Mouse (Mus musculus): ENCODE data around the gene Tsga10. TPM values are rescaled to one million over a fixed set of nuclear protein-coding genes. Genes with fewer than 3 reads are reported as not detected.
"Not testable (repeated sequence)": the region's sequence is repeated elsewhere in the genome, so short reads cannot be mapped to it uniquely, and the experiment has no call there.

The Tsga10 gene
- total RNA-seq, 2 experiments from 2014 or later = 4.6 to 5.9 TPM

DNA sequence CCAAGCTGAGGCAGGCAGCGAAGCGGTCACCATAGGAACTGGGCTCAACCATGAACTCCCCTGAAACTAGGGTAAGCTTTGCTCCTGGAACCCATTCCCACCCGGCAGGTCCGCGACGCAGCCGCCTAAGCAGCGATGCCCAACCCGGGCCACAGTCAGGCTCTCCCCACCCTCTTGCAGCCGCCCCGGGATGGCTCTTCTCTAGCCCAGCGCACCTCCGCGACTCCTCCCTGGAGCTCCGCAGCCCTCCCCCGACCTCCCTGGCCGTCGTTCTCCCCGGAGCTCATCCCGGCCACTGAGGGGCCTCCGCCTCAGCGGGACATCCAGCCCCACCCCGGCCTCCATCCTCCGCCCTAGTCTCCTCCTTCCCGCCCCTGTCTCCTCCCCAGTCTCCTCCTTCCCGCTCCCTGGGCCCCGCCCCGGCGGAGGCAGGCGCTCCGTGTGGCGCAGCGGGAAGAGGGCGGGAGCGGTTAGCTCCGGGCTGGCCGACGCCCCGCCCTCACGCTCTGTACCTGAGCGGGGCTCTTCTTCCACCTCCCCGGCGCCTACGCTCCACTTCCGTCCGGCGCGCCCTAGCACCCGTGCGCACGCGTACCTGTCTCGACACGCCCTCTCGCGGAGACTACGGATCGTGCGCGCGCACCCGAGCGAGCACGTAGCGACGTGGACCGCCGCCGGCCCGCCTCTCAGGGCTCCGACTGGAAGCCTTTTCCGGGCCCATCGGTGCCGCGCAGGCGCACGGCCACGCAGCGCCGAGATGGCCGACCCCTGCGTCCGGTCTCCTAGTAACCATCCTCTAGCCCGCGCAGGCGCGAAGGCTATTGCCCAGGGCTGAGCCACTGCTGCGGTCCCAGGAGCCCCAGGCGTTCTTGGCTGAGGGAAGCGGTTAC lies 1.5 kb downstream of the Tsga10 start:
- DNase-seq (ENCODE audit: low spot score in 2 of 2) = peak; percentile 98

DNA sequence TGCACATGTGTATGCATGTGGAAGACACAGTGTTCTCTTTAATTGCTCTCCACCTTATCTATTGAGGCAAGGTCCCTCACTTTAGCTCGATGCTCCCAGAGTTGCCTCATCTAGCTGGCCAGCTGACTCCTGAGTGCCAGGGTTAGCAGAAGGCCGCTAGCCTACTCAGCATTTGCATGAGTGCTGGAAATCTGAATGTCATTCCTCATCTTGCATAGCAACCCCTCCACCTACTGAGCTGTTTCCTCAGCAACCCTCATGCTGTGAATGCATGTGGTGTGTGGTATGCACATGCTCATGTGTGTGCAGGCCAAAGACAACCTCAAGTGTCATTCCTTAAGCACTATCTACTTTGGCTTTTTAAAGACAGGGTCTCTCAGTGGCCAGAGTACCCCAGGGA lies 15.5 kb downstream of the Tsga10 start:
- no peak for DNase-seq (ENCODE audit: low spot score in 2 of 2)

DNA sequence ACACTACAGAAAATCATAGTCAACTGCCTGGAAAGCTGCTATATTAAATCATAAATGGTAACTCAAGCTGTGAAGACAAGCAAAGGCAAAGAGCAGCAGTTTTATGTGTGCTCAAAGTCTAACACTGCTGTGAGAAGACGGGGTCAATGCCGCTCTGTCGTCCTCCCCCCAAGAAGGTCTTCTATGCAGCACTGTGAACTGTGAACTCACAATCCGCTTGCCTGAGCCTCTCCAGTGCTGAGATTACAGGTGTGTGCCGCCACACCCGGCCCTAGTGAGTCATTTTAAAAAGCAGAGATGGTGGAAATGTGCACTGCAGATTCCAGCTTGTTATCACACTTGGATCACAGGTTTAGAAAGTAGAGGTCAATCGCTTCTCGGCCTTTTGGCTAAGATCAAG lies 19.4 kb downstream of the Tsga10 start:
- DNase-seq (ENCODE audit: low spot score in 2 of 2) = no peak

DNA sequence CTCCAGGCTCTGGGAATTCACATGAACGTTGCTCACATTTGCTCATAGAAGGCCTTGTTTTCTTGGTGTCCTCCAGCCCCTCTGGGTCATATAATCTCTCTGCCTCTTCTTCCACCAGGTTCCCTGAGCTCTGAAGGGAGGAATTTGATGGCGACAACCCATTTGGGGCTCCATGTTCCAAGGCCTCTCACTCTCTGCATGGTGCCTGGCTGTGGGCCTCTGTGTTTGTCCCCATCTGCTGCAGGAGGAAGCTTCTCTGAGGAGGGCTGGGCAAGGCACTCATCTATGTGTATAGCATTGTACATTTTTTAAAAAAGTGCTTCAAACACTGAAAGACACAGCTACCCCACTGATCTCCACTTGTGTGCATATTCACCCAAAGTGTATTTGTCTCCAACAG lies 34.5 kb downstream of the Tsga10 start:
- DNase-seq (ENCODE audit: low spot score in 2 of 2) = no peak

DNA sequence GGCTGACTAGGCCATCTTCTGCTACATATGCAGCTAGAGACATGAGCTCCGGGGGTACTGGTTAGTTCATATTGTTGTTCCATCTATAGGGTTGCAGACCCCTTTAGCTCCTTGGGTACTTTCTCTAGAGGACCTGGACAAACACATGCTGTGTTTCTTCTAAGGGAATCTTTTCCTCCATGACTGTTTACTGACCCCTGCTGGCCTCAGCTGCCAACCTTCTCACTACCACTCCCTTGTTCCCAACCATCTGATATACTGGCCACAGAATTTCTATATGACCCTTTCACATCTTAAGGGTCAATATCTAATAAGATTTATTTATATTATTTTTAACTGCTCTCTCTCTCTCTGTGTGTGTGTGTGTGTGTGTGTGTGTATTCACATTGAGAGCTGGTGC lies 63.9 kb downstream of the Tsga10 start:
- DNase-seq (ENCODE audit: low spot score in 2 of 2) = not testable (repeated sequence)

DNA sequence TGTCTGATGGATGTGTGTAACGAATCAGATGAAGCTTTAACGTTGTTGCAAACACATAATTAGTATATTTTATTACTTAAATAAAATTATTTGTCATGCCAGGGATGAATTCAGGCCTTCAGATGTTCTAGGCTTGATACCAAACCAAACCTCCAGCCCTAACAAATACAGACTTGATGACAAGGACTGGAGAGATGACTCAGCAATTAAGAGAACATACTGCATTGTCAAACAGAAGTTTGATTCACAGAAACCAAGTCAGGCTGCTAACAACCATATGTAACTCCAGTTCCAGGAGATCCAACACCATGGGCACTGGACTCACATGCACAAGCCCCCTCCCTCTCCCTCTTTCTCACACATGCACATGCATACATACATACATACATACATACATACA lies 65.9 kb downstream of the Tsga10 start:
- DNase-seq (ENCODE audit: low spot score in 2 of 2) = no peak

GRCm38 (mm10) chr1:37799505-37799904 lies 66.7 kb downstream of the Tsga10 start:
- DNase-seq (ENCODE audit: low spot score in 2 of 2) = no peak

DNA sequence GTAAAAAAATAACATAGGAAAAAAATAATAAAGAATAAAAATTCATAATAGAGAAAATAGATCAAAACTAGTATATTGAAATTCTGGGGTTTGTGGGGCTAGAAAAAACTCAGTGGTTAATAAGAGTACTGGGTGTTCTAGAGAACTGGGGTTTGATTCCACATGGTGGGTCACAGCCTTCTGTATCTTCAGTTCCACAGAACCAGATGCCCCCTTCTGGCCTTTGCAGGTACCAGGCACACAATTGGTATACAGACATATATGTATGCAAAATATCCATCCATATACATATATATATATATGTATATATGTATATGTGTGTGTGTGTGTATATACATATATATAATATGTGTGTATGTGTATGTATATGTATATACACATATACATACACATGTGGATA lies 106.8 kb downstream of the Tsga10 start:
- DNase-seq (ENCODE audit: low spot score in 2 of 2) = no peak

DNA sequence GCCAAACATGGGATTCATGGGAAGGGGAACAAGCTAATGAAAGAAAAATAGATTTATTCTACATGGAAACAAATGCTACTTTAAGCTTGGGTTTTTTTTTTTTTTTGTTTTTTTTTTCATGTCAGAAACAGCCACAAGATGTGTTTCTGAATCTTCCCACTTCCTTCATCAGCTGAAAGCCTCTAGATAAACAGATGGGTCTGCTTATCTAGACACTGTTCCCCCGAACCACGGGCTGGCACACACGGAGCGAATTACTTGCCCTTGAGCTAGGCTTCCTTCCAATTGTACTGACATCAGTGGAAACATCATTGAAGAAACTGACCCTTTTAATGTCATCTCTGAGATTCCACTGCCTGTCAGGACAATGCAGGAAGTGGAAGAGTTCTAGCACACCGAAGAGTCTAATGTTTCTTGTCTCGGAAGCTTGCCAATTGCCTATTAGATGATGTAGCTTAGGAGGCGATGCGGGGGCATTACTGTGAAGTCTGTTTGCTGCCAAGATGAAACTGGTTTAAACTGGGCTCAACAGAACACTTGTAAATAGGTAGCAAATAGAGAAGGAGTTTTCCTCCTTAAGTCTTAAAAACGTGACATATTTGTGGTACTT lies 121.5 kb downstream of the Tsga10 start:
- no peak for DNase-seq (ENCODE audit: low spot score in 2 of 2)

DNA sequence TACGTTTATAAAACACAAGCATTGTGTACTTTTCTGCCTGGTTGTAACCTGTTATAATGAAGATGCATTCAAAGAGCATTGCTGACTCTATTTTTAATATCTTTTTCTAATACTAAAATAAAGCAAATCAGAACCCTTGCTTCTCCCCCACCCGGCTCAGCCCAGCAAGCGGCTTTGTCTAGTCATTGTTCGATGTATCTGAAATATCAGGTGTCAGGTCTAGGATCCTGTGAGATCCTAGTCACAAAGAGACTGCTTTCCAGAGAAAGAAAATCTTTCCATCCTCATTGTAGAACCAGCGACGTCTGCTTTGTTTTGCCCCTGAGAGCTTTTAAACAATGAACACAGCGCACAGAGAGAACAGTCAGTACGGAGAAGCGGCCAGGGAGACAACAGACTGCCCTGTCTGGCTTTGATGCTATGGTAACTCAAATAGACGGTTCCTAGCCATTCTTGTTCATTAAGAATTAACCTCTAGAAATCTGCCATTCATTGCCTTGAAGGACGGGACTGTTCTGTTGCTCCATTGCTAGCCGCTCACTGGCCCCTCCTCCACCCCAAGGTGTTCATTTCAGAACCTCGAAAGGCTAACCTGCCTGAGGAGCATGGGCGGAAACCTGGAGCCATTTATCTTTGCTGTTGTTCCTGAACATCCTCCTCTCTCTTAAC lies 123.5 kb downstream of the Tsga10 start:
- no peak for DNase-seq (ENCODE audit: low spot score in 2 of 2)

DNA sequence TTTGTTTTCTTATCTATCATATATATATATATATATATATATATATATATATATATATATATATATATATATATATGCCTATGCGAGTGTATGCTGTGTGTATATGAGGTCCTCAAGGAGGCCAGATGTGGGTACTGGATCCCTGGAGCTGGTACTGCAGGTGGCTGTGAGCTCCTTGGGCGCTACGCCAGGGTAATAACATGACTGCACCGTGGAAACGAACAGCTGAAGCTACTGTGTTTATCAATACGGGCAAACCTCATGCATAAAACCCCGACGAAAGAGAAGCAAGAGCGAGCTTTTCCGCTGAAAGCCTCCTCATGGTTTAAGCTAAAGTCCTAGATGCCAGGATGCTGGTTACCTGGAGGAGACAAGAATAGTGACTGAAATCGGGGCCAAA lies 124.1 kb downstream of the Tsga10 start:
- no peak for DNase-seq (ENCODE audit: low spot score in 2 of 2)

GRCm38 (mm10) chr1:37740161-37740802 lies 125.9 kb downstream of the Tsga10 start:
- no peak for DNase-seq (ENCODE audit: low spot score in 2 of 2)

DNA sequence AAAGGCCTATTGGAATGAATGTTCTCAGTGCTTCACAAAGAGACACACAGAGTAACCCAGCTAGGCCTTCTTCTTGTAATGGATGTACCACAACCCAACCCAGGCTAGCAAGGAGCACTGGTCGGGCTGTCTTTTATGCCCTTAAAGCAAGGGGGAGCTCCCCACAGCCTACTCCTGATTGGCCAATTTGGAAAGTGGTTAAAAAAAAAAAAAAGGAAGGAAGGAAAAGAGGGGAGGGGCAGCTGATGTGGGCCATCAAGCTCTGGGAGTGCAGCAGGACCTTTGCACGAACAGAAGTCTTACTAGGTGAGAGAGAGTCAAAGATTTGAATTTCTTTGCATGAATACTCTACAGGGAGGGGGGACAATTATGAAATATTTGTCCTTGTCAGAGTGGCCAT lies 127.3 kb downstream of the Tsga10 start:
- DNase-seq (ENCODE audit: low spot score in 2 of 2) = no peak

GRCm38 (mm10) chr1:37737045-37737444 lies 129.2 kb downstream of the Tsga10 start:
- DNase-seq (ENCODE audit: low spot score in 2 of 2) = no peak

- DNase-seq (ENCODE audit: low spot score in 2 of 2) = no peak
Observed at GRCm38 (mm10) chr1:37735932-37736331, 130.3 kb downstream of the Tsga10 start.

- DNase-seq (ENCODE audit: low spot score in 2 of 2) = no peak
Observed at GRCm38 (mm10) chr1:37734841-37735240, 131.4 kb downstream of the Tsga10 start.

GRCm38 (mm10) chr1:37729353-37729752 lies 136.9 kb downstream of the Tsga10 start:
- DNase-seq (ENCODE audit: low spot score in 2 of 2) = no peak

DNA sequence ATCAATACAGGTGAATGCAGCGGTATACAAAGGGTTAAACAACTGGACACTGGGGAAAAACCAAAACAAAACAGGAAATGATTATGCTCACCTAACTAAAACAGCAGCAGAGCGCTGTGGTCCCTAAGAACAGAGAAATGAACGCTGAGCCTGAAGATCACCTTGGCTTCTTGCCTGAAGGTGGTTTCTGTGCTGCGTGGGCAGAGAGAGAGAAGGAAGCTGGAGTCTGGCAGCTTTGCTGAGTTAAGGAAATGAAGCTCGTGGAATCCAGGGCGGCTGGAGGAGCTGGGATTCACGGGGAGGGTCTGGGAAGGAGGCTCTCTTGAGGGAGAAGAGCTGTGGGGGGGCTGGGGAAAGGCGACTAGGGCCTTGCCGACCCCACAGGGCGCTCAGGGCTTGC lies 138.2 kb downstream of the Tsga10 start:
- no peak for DNase-seq (ENCODE audit: low spot score in 2 of 2)

DNA sequence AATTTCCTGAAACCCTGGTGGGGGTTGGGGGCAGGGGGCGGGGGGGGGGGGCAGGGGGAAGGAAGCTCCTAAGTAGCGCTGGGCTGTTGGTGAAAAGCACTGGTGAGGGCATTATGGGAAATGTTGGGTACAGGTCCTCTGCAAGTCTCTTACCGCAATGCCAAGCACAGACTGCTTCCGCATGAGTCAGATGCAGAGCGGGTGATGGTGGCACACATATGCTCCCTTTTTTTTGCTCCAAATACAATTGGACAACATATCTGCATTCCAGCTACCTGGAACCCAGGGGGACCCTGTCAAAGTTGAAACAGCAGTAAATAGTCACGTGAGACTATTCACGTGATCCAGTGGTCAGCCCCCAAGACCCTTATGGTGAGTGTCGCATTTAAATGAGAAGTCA lies 139.0 kb downstream of the Tsga10 start:
- no peak for DNase-seq (ENCODE audit: low spot score in 2 of 2)

DNA sequence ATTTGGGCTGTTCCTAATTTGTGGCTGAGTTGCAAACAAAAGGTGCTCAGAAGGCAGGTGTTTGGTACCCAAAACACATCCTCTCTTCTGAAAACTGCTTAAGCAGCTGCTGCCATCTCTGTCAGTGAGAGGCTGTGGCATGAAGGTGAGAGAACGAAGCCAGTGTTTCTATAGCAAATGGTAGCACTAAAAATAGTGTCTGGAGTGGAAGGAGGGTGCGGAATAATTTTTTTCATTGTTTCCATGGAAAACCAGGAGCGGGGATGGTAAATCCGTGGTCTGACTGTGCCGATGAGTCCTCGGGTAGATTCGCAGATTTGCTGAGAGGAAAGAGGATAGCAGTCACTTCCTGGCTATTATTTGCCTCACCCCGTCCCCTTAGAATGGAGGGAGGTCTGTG lies 139.8 kb downstream of the Tsga10 start:
- no peak for DNase-seq (ENCODE audit: low spot score in 2 of 2)

- no peak for DNase-seq (ENCODE audit: low spot score in 2 of 2)
Observed at GRCm38 (mm10) chr1:37725880-37726279, 140.3 kb downstream of the Tsga10 start.

GRCm38 (mm10) chr1:37721092-37721491 lies 145.1 kb downstream of the Tsga10 start:
- DNase-seq (ENCODE audit: low spot score in 2 of 2) = no peak

Measured in adrenal gland, postnatal 4 days (tissue).